Mouse (Mus musculus) midbrain, embryonic 16.5 days (tissue): ENCODE measurements around the gene 1700020L24Rik. TPM values are rescaled to one million over a fixed set of nuclear protein-coding genes. Genes with fewer than 3 reads are reported as not detected.

Experiments used
- ATAC-seq: fragments of 200-750 bp; cut with Nextera tagmentation; 2 replicates; pipeline ENCODE4 v1.8.0; 2017; ENCODE audit warnings: moderate TSS enrichment
- H3K27ac ChIP-seq: fragments of 300-500 bp; sonication (generic); 2 replicates; pipeline ENCODE4 v1.5.1; 2014; ENCODE audit warnings: mild to moderate bottlenecking, low read length, mixed read lengths
- H3K27me3 ChIP-seq: fragments of 300-500 bp; sonication (generic); 2 replicates; pipeline ENCODE4 v1.6.1; 2014; ENCODE audit warnings: low read depth, low read length, mixed read lengths; ENCODE audit not compliant: control insufficient read depth, insufficient read depth
- H3K36me3 ChIP-seq: fragments of 300-500 bp; sonication (generic); 2 replicates; pipeline ENCODE4 v1.6.1; 2014; ENCODE audit warnings: mild to moderate bottlenecking, low read length, moderate library complexity, mixed read lengths; ENCODE audit not compliant: control insufficient read depth, insufficient read depth
- H3K4me1 ChIP-seq: fragments of 300-500 bp; sonication (generic); 2 replicates; pipeline ENCODE4 v1.6.1; 2014; ENCODE audit warnings: mild to moderate bottlenecking, low read length, mixed read lengths; ENCODE audit not compliant: control insufficient read depth, insufficient read depth
- H3K4me2 ChIP-seq: fragments of 300-500 bp; sonication (generic); 2 replicates; pipeline ENCODE4 v1.6.1; 2014; ENCODE audit warnings: mild to moderate bottlenecking, low read length, mixed read lengths
- H3K4me3 ChIP-seq: fragments of 300-500 bp; sonication (generic); 2 replicates; pipeline ENCODE4 v1.5.1; 2014; ENCODE audit warnings: low read depth, mild to moderate bottlenecking, low read length, moderate library complexity, mixed read lengths
- H3K9ac ChIP-seq: fragments of 300-500 bp; sonication (generic); 2 replicates; pipeline ENCODE4 v1.6.1; 2014; ENCODE audit warnings: low read depth, low read length, mixed read lengths
- H3K9me3 ChIP-seq: fragments of 300-500 bp; sonication (generic); replicated peaks from 2 replicates; pipeline ENCODE4 v1.6.1; 2014; ENCODE audit warnings: mild to moderate bottlenecking, low read length, mixed read lengths; ENCODE audit not compliant: control insufficient read depth, poor library complexity, severe bottlenecking
- WGBS: fragments of 180-500 bp; shearing (Covaris S2); extraction: QIAGEN DNeasy Blood & Tissue Kit; methylation state at CpG from one replicate; pipeline ENCODE4 v1.1.7; 2014; 5-methylcytosine and 5-hydroxymethylcytosine counted together
- polyA plus RNA-seq: library from polyadenylated mRNA; unstranded; fragments of >200 nt; fragmentation: Nextera tagmentation; extraction: Ambion mirVana; gene quantifications from 2 replicates; pipeline ENCODE4 v1.2.1, GENCODE M21; 2015

1700020L24Rik gene
- polyA plus RNA-seq, 1 experiment from 2014 or later = 0.64 TPM

GRCm38 (mm10) chr11:83457912-83458601 lies 20.6 kb downstream of the 1700020L24Rik start:
- Histone ChIP-seq H3K4me3 (no peak overlapping the region), H3K27ac (no peak overlapping the region), H3K36me3 (no peaks in the 10 kb centered on the region), H3K27me3 (peaks cover 4% of the 10 kb centered on the region), H3K4me1 (peaks cover 9% of the 10 kb centered on the region; the same call in 1 of the 2 replicates), H3K4me2 (no peak overlapping the region), H3K9ac (no peak overlapping the region), H3K9me3 (no peaks in the 10 kb centered on the region)
- 42% methylated on average over 9 of the region's 9 CpGs for WGBS
- no peak for ATAC-seq

- WGBS = 59% methylated on average over 10 of the region's 10 CpGs
- Histone ChIP-seq H3K4me1 (peaks cover 9% of the 10 kb centered on the region; the same call in 1 of the 2 replicates), H3K27me3 (peaks cover 17% of the 10 kb centered on the region), H3K4me2 (no peak overlapping the region), H3K9me3 (no peaks in the 10 kb centered on the region), H3K9ac (no peak overlapping the region), H3K4me3 (no peak overlapping the region), H3K27ac (no peak overlapping the region), H3K36me3 (no peaks in the 10 kb centered on the region)
- ATAC-seq = no peak
These were observed 24.1 kb downstream of the 1700020L24Rik start for GRCm38 (mm10) chr11:83461462-83462027.

GRCm38 (mm10) chr11:83462711-83463244 lies 25.3 kb downstream of the 1700020L24Rik start, which contains the start of gene Mmp28:
Gene Mmp28 (minus strand): TSS chr11:83463071.
- Histone ChIP-seq H3K36me3 (no peaks in the 10 kb centered on the region), H3K4me2 (peak within 1 kb of the TSS; percentile 95), H3K9ac (peak within 1 kb of the TSS; percentile 76), H3K27ac (no peak within 1 kb of the TSS), H3K9me3 (no peaks in the 10 kb centered on the region), H3K27me3 (peaks cover 17% of the 10 kb centered on the region), H3K4me1 (peaks cover 9% of the 10 kb centered on the region; the same call in 1 of the 2 replicates), H3K4me3 (peak within 1 kb of the TSS; percentile 55)
- under 1% methylated on average over 40 of the region's 42 CpGs for WGBS
- ATAC-seq = 0 out of 2 replicates have a peak, but pooled peaks have one; percentile 36

GRCm38 (mm10) chr11:83465976-83466375 lies 28.5 kb downstream of the 1700020L24Rik start:
- no peak overlapping the region for H3K27ac ChIP-seq
- H3K36me3 ChIP-seq = no peaks in the 10 kb centered on the region
- ATAC-seq = no peak
- no peak overlapping the region for H3K4me3 ChIP-seq
- H3K9ac ChIP-seq = no peak overlapping the region
- peaks cover 9% of the 10 kb centered on the region; the same call in 1 of the 2 replicates for H3K4me1 ChIP-seq
- H3K9me3 ChIP-seq = no peaks in the 10 kb centered on the region
- peaks cover 17% of the 10 kb centered on the region for H3K27me3 ChIP-seq
- WGBS = 26% methylated on average over 2 of the region's 2 CpGs
- H3K4me2 ChIP-seq = no peak overlapping the region

- no peak for ATAC-seq
These were observed 29.7 kb downstream of the 1700020L24Rik start for GRCm38 (mm10) chr11:83467120-83467652.

GRCm38 (mm10) chr11:83468765-83469164 lies 31.3 kb downstream of the 1700020L24Rik start:
- no peak overlapping the region for H3K4me2 ChIP-seq
- H3K9me3 ChIP-seq = no peaks in the 10 kb centered on the region
- H3K4me1 ChIP-seq = peaks cover 7% of the 10 kb centered on the region
- H3K27ac ChIP-seq = no peak overlapping the region
- 96% methylated on average over 3 of the region's 3 CpGs for WGBS
- H3K36me3 ChIP-seq = no peaks in the 10 kb centered on the region
- H3K9ac ChIP-seq = no peak overlapping the region
- no peak for ATAC-seq
- no peak overlapping the region for H3K4me3 ChIP-seq
- peaks cover 10% of the 10 kb centered on the region for H3K27me3 ChIP-seq

More at GRCm38 (mm10) chr11:83467120-83467652, 29.7 kb downstream of the 1700020L24Rik start:
- H3K27ac ChIP-seq = no peak overlapping the region
- H3K27me3 ChIP-seq = peaks cover 13% of the 10 kb centered on the region
- H3K4me2 ChIP-seq = no peak overlapping the region
- WGBS = 47% methylated on average over 11 of the region's 11 CpGs
- no peak overlapping the region for H3K9ac ChIP-seq
- H3K4me3 ChIP-seq = no peak overlapping the region
- H3K36me3 ChIP-seq = no peaks in the 10 kb centered on the region
- peaks cover 14% of the 10 kb centered on the region for H3K4me1 ChIP-seq
- H3K9me3 ChIP-seq = no peaks in the 10 kb centered on the region

- no peak overlapping the region for H3K4me3 ChIP-seq
- H3K36me3 ChIP-seq = no peaks in the 10 kb centered on the region
- no peaks in the 10 kb centered on the region for H3K9me3 ChIP-seq
- H3K4me1 ChIP-seq = peaks cover 23% of the 10 kb centered on the region
- H3K4me2 ChIP-seq = peak overlapping the region; percentile 65; the same call in 1 of the 2 replicates
- WGBS = 95% methylated on average over 2 of the region's 2 CpGs
- ATAC-seq = no peak
- no peaks in the 10 kb centered on the region for H3K27me3 ChIP-seq
- no peak overlapping the region for H3K27ac ChIP-seq
- H3K9ac ChIP-seq = no peak overlapping the region
These were observed 34.3 kb downstream of the 1700020L24Rik start for GRCm38 (mm10) chr11:83471766-83472165.

- Histone ChIP-seq H3K9ac (peak within 1 kb of the TSS; percentile 90), H3K4me2 (peak within 1 kb of the TSS; percentile 71), H3K9me3 (no peaks in the 10 kb centered on the region), H3K27ac (peak within 1 kb of the TSS; percentile 99), H3K4me1 (peaks cover 24% of the 10 kb centered on the region), H3K4me3 (peak within 1 kb of the TSS; percentile 95), H3K36me3 (0 out of 2 replicates have a peak, but pooled peaks cover under 1% of the 10 kb centered on the region), H3K27me3 (no peaks in the 10 kb centered on the region)
- WGBS = under 1% methylated on average over 65 of the region's 66 CpGs
- ATAC-seq = peak; percentile 99
These were observed 35.1 kb downstream of the 1700020L24Rik start, which contains the start of gene Taf15 for GRCm38 (mm10) chr11:83472324-83473234. Gene Taf15 (plus strand): TSS chr11:83473086.
